Comparison of ENCODE assay signal across 10 mouse cellular contexts in genomic region chr12:80584973-80585372, GRCm38 (mm10). TPM values are rescaled to one million over a fixed set of nuclear protein-coding genes. Genes with fewer than 3 reads are reported as not detected.
DNase-seq lines count a peak whose midpoint lies in the region; ATAC-seq and TF ChIP-seq lines count a peak whose summit lies in the region.
"Had no signal": no experiment of that assay in that cellular context is flagged by ENCODE, and none has a peak within 500 bp of the region (broad histone marks: within the 10 kb centered on the region; RNA-seq: fewer than 3 reads in every experiment).

No protein-coding gene starts in this region.

- peak; percentile 55; the same call in 1 of the 2 replicates for ATAC-seq in frontal cortex, adult (ENCODE audit: low TSS enrichment)
- no peak for ATAC-seq in liver, embryonic 14.5 days (ENCODE audit: insufficient read depth)
- ATAC-seq in liver, embryonic 11.5 days (replicated peaks; ENCODE audit: low FRiP score), result no peak
- ATAC-seq in G1E (ENCODE audit: extremely low read depth, insufficient number of reproducible peaks, low FRiP score, poor library complexity, severe bottlenecking), result no peak
- ATAC-seq in megakaryocyte progenitor cell, adult 5-6 weeks (replicated peaks; ENCODE audit: poor library complexity), result 0 out of 2 replicates have a peak, but pooled peaks have one; percentile 42

- no peak overlapping the region for H3K27ac ChIP-seq in liver, embryonic 14.5 days
- no peak overlapping the region for H3K27ac ChIP-seq in liver, embryonic 11.5 days (ENCODE audit: low read depth, low read length)
- H3K27ac ChIP-seq: heart, embryonic 13.5 days; lung, embryonic 15.5 days had no signal

- peak; percentile 53 for TF ChIP-seq CTCF in liver, embryonic 14.5 days (IDR thresholded peaks at IDR 0.05; ENCODE audit: low read depth)
- no peak for TF ChIP-seq CTCF in G1E (IDR thresholded peaks at IDR 0.05; ENCODE audit: low read depth, low read length)

- H3K4me1 ChIP-seq in liver, embryonic 14.5 days (replicated peaks; ENCODE audit: control insufficient read depth in 2 of 2, insufficient read depth in 2 of 2, low read length in 1 of 2), result no peaks in the 10 kb centered on the region
- H3K4me1 ChIP-seq in liver, embryonic 11.5 days (replicated peaks; ENCODE audit: control insufficient read depth, insufficient read depth, low read length), result no peaks in the 10 kb centered on the region
- no peaks in the 10 kb centered on the region for H3K4me1 ChIP-seq in G1E (ENCODE audit: insufficient read depth, low read depth, low read length)
- H3K4me1 ChIP-seq: heart, embryonic 13.5 days; lung, embryonic 15.5 days had no signal

- WGBS in liver, embryonic 14.5 days (ENCODE audit: insufficient replicate concordance), result 29% methylated on average over 2 of the region's 2 CpGs
- 32% methylated on average over 2 of the region's 2 CpGs for WGBS in liver, embryonic 11.5 days

- H3K36me3 ChIP-seq in liver, embryonic 14.5 days (replicated peaks; ENCODE audit: control insufficient read depth, insufficient read depth, low read depth), result no peaks in the 10 kb centered on the region
- H3K36me3 ChIP-seq in liver, embryonic 11.5 days (ENCODE audit: control insufficient read depth, insufficient read depth, low read length), result no peaks in the 10 kb centered on the region
- H3K36me3 ChIP-seq in G1E (replicated peaks), result no peaks in the 10 kb centered on the region
- H3K36me3 ChIP-seq: heart, embryonic 13.5 days; lung, embryonic 15.5 days had no signal

- no peak overlapping the region for H3K4me2 ChIP-seq in liver, embryonic 14.5 days (ENCODE audit: low read depth)
- no peak overlapping the region for H3K4me2 ChIP-seq in liver, embryonic 11.5 days
- H3K4me2 ChIP-seq: heart, embryonic 13.5 days; lung, embryonic 15.5 days had no signal

- no peak overlapping the region for H3K9ac ChIP-seq in liver, embryonic 14.5 days (replicated peaks)
- no peak overlapping the region for H3K9ac ChIP-seq in liver, embryonic 11.5 days (ENCODE audit: low read depth, low read length)
- H3K9ac ChIP-seq: heart, embryonic 13.5 days; lung, embryonic 15.5 days had no signal

- H3K4me3 ChIP-seq in liver, embryonic 14.5 days (ENCODE audit: insufficient read depth in 1 of 2, low read depth in 2 of 2, low read length in 2 of 2), result no peak overlapping the region
- H3K4me3 ChIP-seq in liver, embryonic 11.5 days (ENCODE audit: low read depth, low read length), result no peak overlapping the region
- H3K4me3 ChIP-seq in G1E (ENCODE audit: low read depth, low read length), result no peak overlapping the region
- H3K4me3 ChIP-seq: heart, embryonic 13.5 days; lung, embryonic 15.5 days had no signal

- no peaks in the 10 kb centered on the region for H3K9me3 ChIP-seq in liver, embryonic 14.5 days (ENCODE audit: control insufficient read depth, low read length)
- H3K9me3 ChIP-seq in liver, embryonic 11.5 days (ENCODE audit: control insufficient read depth, low read length), result no peaks in the 10 kb centered on the region
- no peaks in the 10 kb centered on the region for H3K9me3 ChIP-seq in G1E (replicated peaks)
- H3K9me3 ChIP-seq: heart, embryonic 13.5 days; lung, embryonic 15.5 days had no signal

- H3K27me3 ChIP-seq in liver, embryonic 14.5 days (ENCODE audit: control insufficient read depth, insufficient read depth, low read length), result no peaks in the 10 kb centered on the region
- no peaks in the 10 kb centered on the region for H3K27me3 ChIP-seq in liver, embryonic 11.5 days (replicated peaks; ENCODE audit: control insufficient read depth, insufficient read depth, low read length)
- H3K27me3 ChIP-seq in G1E (ENCODE audit: insufficient read depth, low read length), result peaks cover 38% of the 10 kb centered on the region
- H3K27me3 ChIP-seq: lung, embryonic 15.5 days had no signal

- TF ChIP-seq EP300 in liver, embryonic 14.5 days (IDR thresholded peaks at IDR 0.05; ENCODE audit: low read depth), result no peak

- DNase-seq in frontal cortex, postnatal 14 days (ENCODE audit: low spot score in 2 of 2), result no peak
- DNase-seq in liver, embryonic 14.5 days (ENCODE audit: low read depth in 3 of 3, low spot score in 3 of 3), result no peak
- DNase-seq in liver, embryonic 11.5 days (ENCODE audit: low spot score), result no peak
- peak; percentile 15 for DNase-seq in G1E (ENCODE audit: low spot score)
- no peak for DNase-seq in T-cell, adult 2 months (ENCODE audit: low spot score)
- no peak for DNase-seq in kidney, adult 18-20 months

RNA-seq across cellular contexts. Expression of gene Slc39a9, which starts 58.7 kb away (rescaled TPM):
- polyA plus RNA-seq in liver, embryonic 14.5 days (2012; rRNA removed), result 8.5 and 9.6 TPM in 2 replicates
- 10.1 and 11.1 TPM in 2 replicates for polyA plus RNA-seq in liver, embryonic 14.5 days (2014; fragmentation: Nextera tagmentation; extraction: Ambion mirVana)
- polyA plus RNA-seq in liver, embryonic 11.5 days (2014; fragmentation: Nextera tagmentation; extraction: Ambion mirVana), result 21.4 and 25.1 TPM in 2 replicates
- total RNA-seq in G1E (2014; fragmentation: Nextera tagmentation), result 55.5 and 58.1 TPM in 2 replicates
- total RNA-seq in G1E (2017), result 17.9 and 22.5 TPM in 2 replicates
- polyA plus RNA-seq in G1E (2012), result 15.3 and 19.0 TPM in 2 replicates
- 26.4 and 26.5 TPM in 2 replicates for total RNA-seq in megakaryocyte progenitor cell, adult 5-6 weeks (2015)
- total RNA-seq in megakaryocyte progenitor cell, adult 5-6 weeks (2017), result 11.5 and 14.6 TPM in 2 replicates

RNA-seq across cellular contexts. Expression of gene Erh, which starts 59.2 kb away (rescaled TPM):
- polyA plus RNA-seq in liver, embryonic 14.5 days (2012; rRNA removed), result 88.4 and 144 TPM in 2 replicates
- 123 and 140 TPM in 2 replicates for polyA plus RNA-seq in liver, embryonic 14.5 days (2014; fragmentation: Nextera tagmentation; extraction: Ambion mirVana)
- polyA plus RNA-seq in liver, embryonic 11.5 days (2014; fragmentation: Nextera tagmentation; extraction: Ambion mirVana), result 304 and 308 TPM in 2 replicates
- 121 and 208 TPM in 2 replicates for total RNA-seq in G1E (2014; fragmentation: Nextera tagmentation)
- total RNA-seq in G1E (2017), result 207 and 279 TPM in 2 replicates
- 43.7 and 74.3 TPM in 2 replicates for polyA plus RNA-seq in G1E (2012)
- total RNA-seq in megakaryocyte progenitor cell, adult 5-6 weeks (2015), result 117 TPM in 2 replicates
- total RNA-seq in megakaryocyte progenitor cell, adult 5-6 weeks (2017), result 96.3 and 127 TPM in 2 replicates

Comparison
In these comparisons a context has a peak if more than half of its experiments do, and no peak if none do; other contexts are left out.
1. ATAC-seq: peak in frontal cortex, adult (single experiment) and megakaryocyte progenitor cell, adult 5-6 weeks (single experiment); none in liver, embryonic 14.5 days (single experiment), liver, embryonic 11.5 days (single experiment) and G1E (single experiment).